Mouse (Mus musculus) heart, adult 11 months (tissue): ENCODE data around the gene Cxcl16.
A peak's percentile ranks its signal among the peaks of the same experiment; 100 is the strongest.

ENCODE experiments used
- DNase-seq: peaks from one replicate; pipeline ENCODE4 v3.0.0; 2022

The Cxcl16 gene

DNA sequence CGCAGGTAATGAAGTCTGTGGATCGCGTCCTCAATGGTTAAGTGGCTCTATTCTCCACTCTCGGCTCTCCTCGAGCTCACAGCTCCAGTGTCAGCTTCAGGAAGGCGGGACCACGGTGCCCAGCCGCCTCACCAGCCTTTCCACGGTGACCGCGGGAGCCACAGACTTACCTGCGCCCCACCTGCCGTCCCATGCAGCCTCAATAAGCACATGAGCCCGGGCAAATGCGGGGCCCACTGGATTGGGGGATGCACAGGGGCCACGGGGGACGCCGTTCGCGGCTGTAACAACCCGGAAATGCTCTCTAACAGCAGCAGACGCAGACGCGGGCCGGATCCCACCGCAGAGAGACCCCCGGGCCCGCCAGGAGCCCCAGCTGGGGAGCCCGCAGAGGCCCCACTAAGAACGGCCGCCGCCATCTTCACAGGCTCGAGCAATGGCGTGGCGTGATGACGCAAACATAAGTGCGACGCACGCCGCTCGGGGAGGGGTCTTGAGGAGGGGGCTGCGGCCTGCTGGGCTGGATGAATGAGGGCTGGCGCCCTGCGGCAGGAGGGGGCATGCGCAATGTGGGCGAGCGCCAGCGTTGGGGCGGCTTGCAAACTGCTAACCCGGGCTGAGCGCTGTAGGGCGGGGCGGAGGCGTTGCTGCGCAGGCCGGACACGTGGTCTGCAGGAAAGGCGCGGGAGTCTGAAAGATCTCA is 50.0 kb downstream of the Cxcl16 start, which contains the start of gene Pelp1:
Gene Pelp1, minus strand, starts transcription at position 438 of the 703 bp plus-strand sequence.
- DNase-seq, result peak; percentile 99
